Mouse (Mus musculus) midbrain, embryonic 15.5 days (tissue): ENCODE results near the gene Phf13. TPM values are rescaled to one million over a fixed set of nuclear protein-coding genes. Genes with fewer than 3 reads are reported as not detected.

Experiments used
- ATAC-seq: fragments of 200-750 bp; cut with Nextera tagmentation; replicated peaks from 2 replicates; pipeline ENCODE4 v1.8.0; 2017; ENCODE audit warnings: moderate TSS enrichment
- H3K27ac ChIP-seq: fragments of 300-500 bp; sonication (generic); 2 replicates; pipeline ENCODE4 v1.5.1; 2015; ENCODE audit warnings: mild to moderate bottlenecking, inconsistent platforms
- H3K27me3 ChIP-seq: fragments of 300-500 bp; sonication (generic); replicated peaks from 2 replicates; pipeline ENCODE4 v1.6.1; 2015; ENCODE audit warnings: inconsistent platforms
- H3K36me3 ChIP-seq: fragments of 300-500 bp; sonication (generic); replicated peaks from 2 replicates; pipeline ENCODE4 v1.6.1; 2015; ENCODE audit warnings: inconsistent platforms
- H3K4me1 ChIP-seq: fragments of 300-500 bp; sonication (generic); 2 replicates; pipeline ENCODE4 v1.6.1; 2015; ENCODE audit warnings: inconsistent platforms
- H3K4me2 ChIP-seq: fragments of 300-500 bp; sonication (generic); 2 replicates; pipeline ENCODE4 v1.6.1; 2015; ENCODE audit warnings: inconsistent platforms, mild to moderate bottlenecking, moderate library complexity
- H3K4me3 ChIP-seq: fragments of 300-500 bp; sonication (generic); 2 replicates; pipeline ENCODE4 v1.5.1; 2015; ENCODE audit warnings: mild to moderate bottlenecking, inconsistent platforms
- H3K9ac ChIP-seq: fragments of 300-500 bp; sonication (generic); 2 replicates; pipeline ENCODE4 v1.6.1; 2015; ENCODE audit warnings: mild to moderate bottlenecking, inconsistent platforms
- H3K9me3 ChIP-seq: fragments of 300-500 bp; sonication (generic); 2 replicates; pipeline ENCODE4 v1.6.1; 2016; ENCODE audit warnings: inconsistent platforms
- WGBS: fragments of 180-500 bp; shearing (Covaris S2); methylation state at CpG from one replicate; pipeline ENCODE4 v1.1.7; 2015; ENCODE audit warnings: mixed read lengths; 5-methylcytosine and 5-hydroxymethylcytosine counted together
- polyA plus RNA-seq: library from polyadenylated mRNA; unstranded; fragments of >200 nt; fragmentation: Nextera tagmentation; extraction: Ambion mirVana; gene quantifications from 2 replicates; pipeline ENCODE4 v1.2.1, GENCODE M21; 2015

The Phf13 gene
- polyA plus RNA-seq, 1 experiment from 2014 or later, result 22.5 TPM

GRCm38 (mm10) chr4:152010707-152011134 is 14.7 kb upstream of the Phf13 start:
- Histone ChIP-seq H3K36me3 (no peaks in the 10 kb centered on the region), H3K9me3 (no peaks in the 10 kb centered on the region), H3K4me2 (peak overlapping the region; percentile 98), H3K9ac (no peak overlapping the region), H3K27me3 (peaks cover 26% of the 10 kb centered on the region; the same call in 1 of the 2 replicates), H3K27ac (no peak overlapping the region), H3K4me3 (peak overlapping the region; percentile 69), H3K4me1 (peaks cover 37% of the 10 kb centered on the region)
- no peak for ATAC-seq
- 10% methylated on average over 13 of the region's 13 CpGs for WGBS

- ATAC-seq, result no peak
- 2% methylated on average over 10 of the region's 10 CpGs for WGBS
These were observed 14.1 kb upstream of the Phf13 start for GRCm38 (mm10) chr4:152010091-152010706.

GRCm38 (mm10) chr4:152009076-152010051 is 13.3 kb upstream of the Phf13 start:
- Histone ChIP-seq H3K4me1 (peaks cover 37% of the 10 kb centered on the region), H3K9ac (peak overlapping the region; percentile 45), H3K4me2 (peak overlapping the region; percentile 98), H3K9me3 (no peaks in the 10 kb centered on the region), H3K4me3 (peak overlapping the region; percentile 69), H3K36me3 (no peaks in the 10 kb centered on the region), H3K27me3 (peaks cover 26% of the 10 kb centered on the region; the same call in 1 of the 2 replicates), H3K27ac (peak overlapping the region; percentile 78)
- ATAC-seq, result peak; percentile 81
- WGBS, result under 1% methylated on average over 115 of the region's 115 CpGs

More at GRCm38 (mm10) chr4:152010091-152010706, 14.1 kb upstream of the Phf13 start:
- Histone ChIP-seq H3K4me1 (peaks cover 37% of the 10 kb centered on the region), H3K9me3 (no peaks in the 10 kb centered on the region), H3K27me3 (peaks cover 26% of the 10 kb centered on the region; the same call in 1 of the 2 replicates), H3K27ac (no peak overlapping the region), H3K4me3 (peak overlapping the region; percentile 69), H3K9ac (peak overlapping the region; percentile 45), H3K36me3 (no peaks in the 10 kb centered on the region), H3K4me2 (peak overlapping the region; percentile 98)

GRCm38 (mm10) chr4:152008622-152009075 is 12.6 kb upstream of the Phf13 start, which contains the start of gene Klhl21:
Gene Klhl21 (plus strand): TSS chr4:152008803.
- Histone ChIP-seq H3K4me2 (peak within 1 kb of the TSS; percentile 98), H3K36me3 (no peaks in the 10 kb centered on the region), H3K9ac (peak within 1 kb of the TSS; percentile 45), H3K27ac (peak within 1 kb of the TSS; percentile 78), H3K4me1 (peaks cover 37% of the 10 kb centered on the region), H3K27me3 (peaks cover 26% of the 10 kb centered on the region; the same call in 1 of the 2 replicates), H3K9me3 (no peaks in the 10 kb centered on the region), H3K4me3 (peak within 1 kb of the TSS; percentile 69)
- WGBS, result under 1% methylated on average over 45 of the region's 45 CpGs
- ATAC-seq, result peak; percentile 89

- ATAC-seq, result no peak
- Histone ChIP-seq H3K4me3 (peak overlapping the region; percentile 69), H3K4me2 (peak overlapping the region; percentile 98), H3K9ac (no peak overlapping the region), H3K36me3 (no peaks in the 10 kb centered on the region), H3K4me1 (peaks cover 37% of the 10 kb centered on the region), H3K9me3 (no peaks in the 10 kb centered on the region), H3K27me3 (peaks cover 26% of the 10 kb centered on the region; the same call in 1 of the 2 replicates), H3K27ac (no peak overlapping the region)
- WGBS, result under 1% methylated on average over 14 of the region's 14 CpGs
These were observed 12.1 kb upstream of the Phf13 start for GRCm38 (mm10) chr4:152008148-152008500.

- Histone ChIP-seq H3K27ac (no peak overlapping the region), H3K27me3 (peaks cover 26% of the 10 kb centered on the region; the same call in 1 of the 2 replicates), H3K4me1 (peaks cover 37% of the 10 kb centered on the region), H3K4me2 (peak overlapping the region; percentile 98), H3K9me3 (no peaks in the 10 kb centered on the region), H3K9ac (no peak overlapping the region), H3K36me3 (no peaks in the 10 kb centered on the region), H3K4me3 (peak overlapping the region; percentile 69)
- ATAC-seq, result no peak
- 6% methylated on average over 8 of the region's 8 CpGs for WGBS
These were observed 11.6 kb upstream of the Phf13 start for GRCm38 (mm10) chr4:152007481-152008147.

- Histone ChIP-seq H3K4me1 (peaks cover 37% of the 10 kb centered on the region), H3K27me3 (peaks cover 26% of the 10 kb centered on the region; the same call in 1 of the 2 replicates), H3K27ac (no peak overlapping the region), H3K9ac (no peak overlapping the region), H3K9me3 (no peaks in the 10 kb centered on the region), H3K36me3 (no peaks in the 10 kb centered on the region), H3K4me2 (no peak overlapping the region), H3K4me3 (no peak overlapping the region)
- 15% methylated on average over 3 of the region's 3 CpGs for WGBS
- ATAC-seq, result no peak
These were observed 10.8 kb upstream of the Phf13 start for GRCm38 (mm10) chr4:152006812-152007211.

GRCm38 (mm10) chr4:152006137-152006536 is 10.1 kb upstream of the Phf13 start:
- Histone ChIP-seq H3K9me3 (no peaks in the 10 kb centered on the region), H3K4me2 (no peak overlapping the region), H3K27me3 (peaks cover 21% of the 10 kb centered on the region; the same call in 1 of the 2 replicates), H3K36me3 (no peaks in the 10 kb centered on the region), H3K4me1 (peaks cover 33% of the 10 kb centered on the region), H3K9ac (no peak overlapping the region), H3K4me3 (no peak overlapping the region), H3K27ac (no peak overlapping the region)
- no peak for ATAC-seq
- WGBS, result 81% methylated on average over 6 of the region's 6 CpGs

GRCm38 (mm10) chr4:152002063-152002462 is 6.0 kb upstream of the Phf13 start:
- no peaks in the 10 kb centered on the region for H3K9me3 ChIP-seq
- 93% methylated on average over 3 of the region's 3 CpGs for WGBS
- no peak overlapping the region for H3K9ac ChIP-seq
- no peak for ATAC-seq
- H3K4me3 ChIP-seq, result no peak overlapping the region
- peaks cover 9% of the 10 kb centered on the region; the same call in 1 of the 2 replicates for H3K27me3 ChIP-seq
- peaks cover 8% of the 10 kb centered on the region for H3K4me1 ChIP-seq
- no peaks in the 10 kb centered on the region for H3K36me3 ChIP-seq
- no peak overlapping the region for H3K4me2 ChIP-seq
- H3K27ac ChIP-seq, result no peak overlapping the region

- no peaks in the 10 kb centered on the region for H3K36me3 ChIP-seq
- H3K4me1 ChIP-seq, result peaks cover 9% of the 10 kb centered on the region
- no peak for ATAC-seq
- no peak overlapping the region for H3K4me2 ChIP-seq
- H3K4me3 ChIP-seq, result no peak overlapping the region
- no peaks in the 10 kb centered on the region for H3K9me3 ChIP-seq
- 57% methylated on average over 4 of the region's 4 CpGs for WGBS
- 0 out of 2 replicates have a peak, but pooled peaks cover 2% of the 10 kb centered on the region for H3K27me3 ChIP-seq
- no peak overlapping the region for H3K27ac ChIP-seq
- H3K9ac ChIP-seq, result no peak overlapping the region
These were observed 5.3 kb upstream of the Phf13 start for GRCm38 (mm10) chr4:152001335-152001734.

GRCm38 (mm10) chr4:152000906-152001305 is 4.8 kb upstream of the Phf13 start:
- Histone ChIP-seq H3K4me2 (no peak overlapping the region), H3K36me3 (no peaks in the 10 kb centered on the region), H3K27me3 (no peaks in the 10 kb centered on the region), H3K27ac (no peak overlapping the region), H3K4me1 (peaks cover 9% of the 10 kb centered on the region), H3K9ac (no peak overlapping the region), H3K9me3 (no peaks in the 10 kb centered on the region), H3K4me3 (no peak overlapping the region)
- 62% methylated on average over 4 of the region's 4 CpGs for WGBS
- ATAC-seq, result no peak
